In genomic region chr5:76303745-76304451, GRCm38 (mm10) we compare ENCODE assay signal across 1 mouse cellular context.
A peak's percentile ranks its signal among the peaks of the same experiment; 100 is the strongest.
TF ChIP-seq lines count a peak whose summit lies in the region.

No protein-coding gene starts in this region.

TF ChIP-seq in CH12.LX, 34 proteins besides CTCF, POLR2A, EP300 and RAD21 (continued from another document):
- TF ChIP-seq ELF1 (IDR thresholded peaks at IDR 0.05; ENCODE audit: low read depth, low read length) = no peak
- TF ChIP-seq MYC (IDR thresholded peaks at IDR 0.05; ENCODE audit: low read depth, low read length) = no peak
- no peak for TF ChIP-seq ZKSCAN1 (IDR thresholded peaks at IDR 0.05; ENCODE audit: borderline replicate concordance, low read depth, low read length)
- no peak for TF ChIP-seq RCOR1 (conservative IDR thresholded peaks at IDR 0.05; ENCODE audit: low read depth, low read length)
- TF ChIP-seq CHD1 (IDR thresholded peaks at IDR 0.05; ENCODE audit: low read depth, low read length) = 0 out of 2 replicates have a peak, but pooled peaks have one; percentile 46
- TF ChIP-seq ZC3H11A (IDR thresholded peaks at IDR 0.05; ENCODE audit: low read depth, low read length) = no peak
- no peak for TF ChIP-seq JUN (IDR thresholded peaks at IDR 0.05; ENCODE audit: insufficient read depth, low read depth, low read length)
- peak; percentile 91 for TF ChIP-seq BHLHE40 (IDR thresholded peaks at IDR 0.05; ENCODE audit: low read depth, low read length)
